Mouse (Mus musculus) embryonic fibroblast, embryonic 13.5 days (primary cell): ENCODE data around the gene Ctnna2. TPM values are rescaled to one million over a fixed set of nuclear protein-coding genes. Genes with fewer than 3 reads are reported as not detected.
A peak's percentile ranks its signal among the peaks of the same experiment; 100 is the strongest.

ENCODE experiments used
- H3K27ac ChIP-seq: 2 replicates; pipeline ENCODE4 v1.5.1; 2012; ENCODE audit warnings: low read length, control low read depth, inconsistent platforms; ENCODE audit not compliant: insufficient read depth
- H3K4me1 ChIP-seq: 2 replicates; pipeline ENCODE4 v1.6.1; 2011; ENCODE audit warnings: low read length; ENCODE audit not compliant: control insufficient read depth, insufficient read depth
- H3K4me3 ChIP-seq: 2 replicates; pipeline ENCODE4 v1.5.1; 2011; ENCODE audit warnings: mild to moderate bottlenecking, control low read depth, low read length; ENCODE audit not compliant: insufficient read depth
- CTCF ChIP-seq: IDR thresholded peaks from 2 replicates; pipeline ENCODE4 v1.5.1; 2011; ENCODE audit warnings: mild to moderate bottlenecking, control low read depth, low read length, moderate library complexity, borderline replicate concordance; ENCODE audit not compliant: insufficient read depth
- POLR2A ChIP-seq: IDR thresholded peaks from 2 replicates; pipeline ENCODE4 v1.6.1; 2011; ENCODE audit warnings: low read depth, mild to moderate bottlenecking, control low read depth, low read length, moderate library complexity
- polyA plus RNA-seq: library from polyadenylated mRNA; stranded (reverse); fragments of >200 nt; gene quantifications from 2 replicates; pipeline ENCODE4 v1.2.4, GENCODE M21; 2011; ENCODE audit warnings: low read depth; ENCODE audit not compliant: missing spikeins, insufficient read length

The Ctnna2 gene
- 4.1 and 7.5 TPM in 2 replicates for polyA plus RNA-seq

- TF ChIP-seq POLR2A (no peak), CTCF (no peak)
- Histone ChIP-seq H3K4me1 (no peaks in the 10 kb centered on the region), H3K27ac (no peak within 1 kb of the TSS), H3K4me3 (peak within 1 kb of the TSS; percentile 49)
These were observed at the start of gene Ctnna2 for GRCm38 (mm10) chr6:77979241-77979961. Gene Ctnna2, minus strand, starts transcription at chr6:77979699.

- no peaks in the 10 kb centered on the region for H3K4me1 ChIP-seq
- TF ChIP-seq POLR2A = no peak
- TF ChIP-seq CTCF = no peak
- peak overlapping the region; percentile 43; the same call in 1 of the 2 replicates for H3K4me3 ChIP-seq
- H3K27ac ChIP-seq = no peak overlapping the region
These were observed 896 bp upstream of the Ctnna2 start for GRCm38 (mm10) chr6:77980137-77981052.

GRCm38 (mm10) chr6:77978476-77979240 lies 841 bp downstream of the Ctnna2 start:
- Histone ChIP-seq H3K4me1 (no peaks in the 10 kb centered on the region), H3K27ac (no peak overlapping the region), H3K4me3 (peak overlapping the region; percentile 49)
- no peak for TF ChIP-seq POLR2A
- TF ChIP-seq CTCF = no peak

- H3K4me1 ChIP-seq = no peaks in the 10 kb centered on the region
- H3K27ac ChIP-seq = no peak overlapping the region
- TF ChIP-seq POLR2A (no peak), CTCF (no peak)
- no peak overlapping the region for H3K4me3 ChIP-seq
These were observed 8.8 kb downstream of the Ctnna2 start for GRCm38 (mm10) chr6:77970545-77971242.

GRCm38 (mm10) chr6:77969774-77970173 lies 9.7 kb downstream of the Ctnna2 start:
- no peak overlapping the region for H3K4me3 ChIP-seq
- no peak overlapping the region for H3K27ac ChIP-seq
- no peaks in the 10 kb centered on the region for H3K4me1 ChIP-seq
- TF ChIP-seq CTCF (no peak), POLR2A (no peak)

GRCm38 (mm10) chr6:77962011-77962410 lies 17.5 kb downstream of the Ctnna2 start:
- no peaks in the 10 kb centered on the region for H3K4me1 ChIP-seq
- TF ChIP-seq POLR2A (no peak), CTCF (no peak)
- no peak overlapping the region for H3K27ac ChIP-seq
- no peak overlapping the region for H3K4me3 ChIP-seq

GRCm38 (mm10) chr6:77951276-77951675 lies 28.2 kb downstream of the Ctnna2 start:
- no peak for TF ChIP-seq POLR2A
- no peak for TF ChIP-seq CTCF
- Histone ChIP-seq H3K4me1 (no peaks in the 10 kb centered on the region), H3K27ac (no peak overlapping the region)

GRCm38 (mm10) chr6:77950690-77951089 lies 28.8 kb downstream of the Ctnna2 start:
- Histone ChIP-seq H3K27ac (no peak overlapping the region), H3K4me1 (no peaks in the 10 kb centered on the region), H3K4me3 (no peak overlapping the region)
- TF ChIP-seq CTCF (no peak), POLR2A (no peak)

More at GRCm38 (mm10) chr6:77951276-77951675, 28.2 kb downstream of the Ctnna2 start:
- H3K4me3 ChIP-seq = no peak overlapping the region

- H3K4me3 ChIP-seq = no peak overlapping the region
- H3K4me1 ChIP-seq = no peaks in the 10 kb centered on the region
- no peak for TF ChIP-seq POLR2A
- no peak for TF ChIP-seq CTCF
- H3K27ac ChIP-seq = no peak overlapping the region
These were observed 50.1 kb downstream of the Ctnna2 start for GRCm38 (mm10) chr6:77929375-77929774.
